In genomic region chr11:53486822-53487594, GRCm38 (mm10) we compare ENCODE assay signal across 8 mouse cellular contexts. TPM values are rescaled to one million over a fixed set of nuclear protein-coding genes. Genes with fewer than 3 reads are reported as not detected.
DNase-seq lines count a peak whose midpoint lies in the region; ATAC-seq and TF ChIP-seq lines count a peak whose summit lies in the region.

No protein-coding gene starts in this region.

- H3K4me1 ChIP-seq in megakaryocyte, embryonic 14.5 days: peaks cover 40% of the 10 kb centered on the region
- H3K4me1 ChIP-seq in hindbrain, embryonic 15.5 days (replicated peaks): peaks cover 11% of the 10 kb centered on the region
- H3K4me1 ChIP-seq in liver, embryonic 11.5 days (replicated peaks; ENCODE audit: control insufficient read depth, insufficient read depth, low read length): peaks cover 19% of the 10 kb centered on the region
- peaks cover 12% of the 10 kb centered on the region; the same call in 1 of the 2 replicates for H3K4me1 ChIP-seq in olfactory bulb, adult 2 months (ENCODE audit: control insufficient read depth, insufficient read depth, low read length)
- H3K4me1 ChIP-seq in thymus, adult 2 months (replicated peaks; ENCODE audit: control insufficient read depth, insufficient read depth, low read length): 0 out of 2 replicates have a peak, but pooled peaks cover 4% of the 10 kb centered on the region

- no peak for TF ChIP-seq CTCF in olfactory bulb, adult 2 months (IDR thresholded peaks at IDR 0.05; ENCODE audit: insufficient read depth, low read depth, low read length)
- no peak for TF ChIP-seq CTCF in thymus, adult 2 months (IDR thresholded peaks at IDR 0.05; ENCODE audit: borderline replicate concordance, control insufficient read depth, extremely low read depth, insufficient read depth, low read length, poor library complexity)

- H3K27me3 ChIP-seq in megakaryocyte, embryonic 14.5 days (replicated peaks): peaks cover 27% of the 10 kb centered on the region
- peaks cover 39% of the 10 kb centered on the region for H3K27me3 ChIP-seq in hindbrain, embryonic 15.5 days
- peaks cover 13% of the 10 kb centered on the region for H3K27me3 ChIP-seq in liver, embryonic 11.5 days (replicated peaks; ENCODE audit: control insufficient read depth, insufficient read depth, low read length)
- peaks cover 3% of the 10 kb centered on the region; the same call in 1 of the 2 replicates for H3K27me3 ChIP-seq in thymus, adult 2 months (ENCODE audit: control insufficient read depth, insufficient read depth, low read length)

- no peak overlapping the region for H3K27ac ChIP-seq in hindbrain, embryonic 15.5 days (replicated peaks)
- H3K27ac ChIP-seq in liver, embryonic 11.5 days (ENCODE audit: low read depth, low read length): no peak overlapping the region
- H3K27ac ChIP-seq in olfactory bulb, adult 2 months (ENCODE audit: insufficient read depth, low read depth, low read length): no peak overlapping the region
- no peak overlapping the region for H3K27ac ChIP-seq in thymus, adult 2 months (ENCODE audit: control insufficient read depth, insufficient read depth, low read length)

- 17% methylated on average over 27 of the region's 27 CpGs for WGBS in hindbrain, embryonic 15.5 days
- 13% methylated on average over 27 of the region's 27 CpGs for WGBS in liver, embryonic 11.5 days
- WGBS in olfactory bulb, adult 2 months: 36% methylated on average over 27 of the region's 27 CpGs
- 19% methylated on average over 27 of the region's 27 CpGs for whole genome bisulfite sequencing in thymus, adult 2 months

- peak overlapping the region; percentile 53 for H3K4me2 ChIP-seq in hindbrain, embryonic 15.5 days
- H3K4me2 ChIP-seq in liver, embryonic 11.5 days: peak overlapping the region; percentile 56

- peaks cover 7% of the 10 kb centered on the region; the same call in 1 of the 2 replicates for H3K9me3 ChIP-seq in megakaryocyte, embryonic 14.5 days
- H3K9me3 ChIP-seq in hindbrain, embryonic 15.5 days: no peaks in the 10 kb centered on the region
- H3K9me3 ChIP-seq in liver, embryonic 11.5 days (ENCODE audit: control insufficient read depth, low read length): no peaks in the 10 kb centered on the region

- no peak for ATAC-seq in megakaryocyte, adult 5-6 weeks (ENCODE audit: poor library complexity, severe bottlenecking)
- peak; percentile 59 for ATAC-seq in hindbrain, embryonic 15.5 days (ENCODE audit: low FRiP score, low read depth)
- no peak; the same call in 1 of the 2 replicates for ATAC-seq in liver, embryonic 11.5 days (replicated peaks; ENCODE audit: low FRiP score)

- H3K4me3 ChIP-seq in megakaryocyte, embryonic 14.5 days (replicated peaks): peak overlapping the region; percentile 80
- peak overlapping the region; percentile 26 for H3K4me3 ChIP-seq in hindbrain, embryonic 15.5 days
- peak overlapping the region; percentile 10; the same call in 1 of the 2 replicates for H3K4me3 ChIP-seq in liver, embryonic 11.5 days (ENCODE audit: low read depth, low read length)
- 0 out of 2 replicates have a peak overlapping the region, but pooled peaks have one; percentile 8 for H3K4me3 ChIP-seq in olfactory bulb, adult 2 months (ENCODE audit: insufficient read depth, low read depth, low read length)
- H3K4me3 ChIP-seq in thymus, adult 2 months (ENCODE audit: control insufficient read depth, insufficient read depth, low read length): no peak overlapping the region

- peak; percentile 58 to 62 for DNase-seq in cerebellum, postnatal 10 days
- no peak for DNase-seq in liver, embryonic 11.5 days (ENCODE audit: low spot score)
- DNase-seq in layer of hippocampus, adult 8-10 months (ENCODE audit: low spot score in 2 of 2): no peak
- no peak for DNase-seq in thymus, adult 2 months

- no peak for TF ChIP-seq POLR2A in olfactory bulb, adult 2 months (IDR thresholded peaks at IDR 0.05; ENCODE audit: insufficient read depth, low read depth, low read length)
- TF ChIP-seq POLR2A in thymus, adult 2 months (IDR thresholded peaks at IDR 0.05; ENCODE audit: control insufficient read depth, extremely low read depth, insufficient read depth, low read length, poor library complexity): no peak

- no peaks in the 10 kb centered on the region for H3K36me3 ChIP-seq in megakaryocyte, embryonic 14.5 days (replicated peaks; ENCODE audit: low read length)
- no peaks in the 10 kb centered on the region for H3K36me3 ChIP-seq in hindbrain, embryonic 15.5 days
- H3K36me3 ChIP-seq in liver, embryonic 11.5 days (ENCODE audit: control insufficient read depth, insufficient read depth, low read length): no peaks in the 10 kb centered on the region
- no peaks in the 10 kb centered on the region for H3K36me3 ChIP-seq in thymus, adult 2 months (ENCODE audit: control insufficient read depth, insufficient read depth, low read length)

- 0 out of 2 replicates have a peak overlapping the region, but pooled peaks have one; percentile 12 for H3K9ac ChIP-seq in hindbrain, embryonic 15.5 days
- no peak overlapping the region for H3K9ac ChIP-seq in liver, embryonic 11.5 days (ENCODE audit: low read depth, low read length)

RNA-seq across cellular contexts. Expression of gene Sowaha, which starts 6.9 kb away (rescaled TPM):
- not detected in 2 replicates for polyA plus RNA-seq in megakaryocyte, embryonic 14.5 days (2012; ENCODE audit: insufficient read depth, low replicate concordance)
- total RNA-seq in megakaryocyte, adult 5-6 weeks (2015): not detected in 2 replicates
- not detected in 2 replicates for total RNA-seq in megakaryocyte, adult 5-6 weeks (2017)
- 1.3 and 1.6 TPM in 2 replicates for polyA plus RNA-seq in hindbrain, embryonic 15.5 days (2015; fragmentation: Nextera tagmentation; extraction: Ambion mirVana)
- 1.1 and 1.5 TPM in 2 replicates for polyA plus RNA-seq in liver, embryonic 11.5 days (2014; fragmentation: Nextera tagmentation; extraction: Ambion mirVana)
- polyA plus RNA-seq in olfactory bulb, adult 2 months (2012; ENCODE audit: insufficient read depth, insufficient read length, low replicate concordance, missing spikeins): not detected in 2 replicates
- total RNA-seq in layer of hippocampus, adult 8-10 months (2022): 100 to 1,000 TPM in 2 of 4 experiments, 10 to 100 TPM in 2; 91.6 to 119 (median 104) TPM
- 0.18 and 0.23 TPM in 2 replicates for polyA plus RNA-seq in thymus, adult 2 months (2012; rRNA removed)

RNA-seq across cellular contexts. Expression of gene Gm9945, which starts 7.0 kb away (rescaled TPM):
- polyA plus RNA-seq in megakaryocyte, embryonic 14.5 days (2012; ENCODE audit: insufficient read depth, low replicate concordance): not detected in 2 replicates
- not detected in 2 replicates for total RNA-seq in megakaryocyte, adult 5-6 weeks (2015)
- not detected in 2 replicates for total RNA-seq in megakaryocyte, adult 5-6 weeks (2017)
- polyA plus RNA-seq in hindbrain, embryonic 15.5 days (2015; fragmentation: Nextera tagmentation; extraction: Ambion mirVana): 0.38 TPM in 1 of 2 replicates, not detected in the other
- not detected in 2 replicates for polyA plus RNA-seq in liver, embryonic 11.5 days (2014; fragmentation: Nextera tagmentation; extraction: Ambion mirVana)
- polyA plus RNA-seq in olfactory bulb, adult 2 months (2012; ENCODE audit: insufficient read depth, insufficient read length, low replicate concordance, missing spikeins): not detected in 2 replicates
- total RNA-seq in layer of hippocampus, adult 8-10 months (2022): 1 to 10 TPM; 1.8 to 4.9 (median 2.8) TPM
- not detected in 2 replicates for polyA plus RNA-seq in thymus, adult 2 months (2012; rRNA removed)

RNA-seq across cellular contexts. Expression of gene Gm9837, which starts 16.7 kb away (rescaled TPM):
- not detected in 2 replicates for polyA plus RNA-seq in megakaryocyte, embryonic 14.5 days (2012; ENCODE audit: insufficient read depth, low replicate concordance)
- total RNA-seq in megakaryocyte, adult 5-6 weeks (2015): not detected in 2 replicates
- total RNA-seq in megakaryocyte, adult 5-6 weeks (2017): not detected in 2 replicates
- not detected in 2 replicates for polyA plus RNA-seq in hindbrain, embryonic 15.5 days (2015; fragmentation: Nextera tagmentation; extraction: Ambion mirVana)
- polyA plus RNA-seq in liver, embryonic 11.5 days (2014; fragmentation: Nextera tagmentation; extraction: Ambion mirVana): not detected in 2 replicates
- not detected in 2 replicates for polyA plus RNA-seq in olfactory bulb, adult 2 months (2012; ENCODE audit: insufficient read depth, insufficient read length, low replicate concordance, missing spikeins)
- total RNA-seq in layer of hippocampus, adult 8-10 months (2022): under 1 TPM in 1 of 4 experiments, not detected in 3; 0.69 TPM
- not detected in 2 replicates for polyA plus RNA-seq in thymus, adult 2 months (2012; rRNA removed)

RNA-seq across cellular contexts. Expression of gene Shroom1, which starts 30.0 kb away (rescaled TPM):
- 0.07 TPM in 1 of 2 replicates, not detected in the other for polyA plus RNA-seq in megakaryocyte, embryonic 14.5 days (2012; ENCODE audit: insufficient read depth, low replicate concordance)
- 0.05 and 0.13 TPM in 2 replicates for total RNA-seq in megakaryocyte, adult 5-6 weeks (2015)
- total RNA-seq in megakaryocyte, adult 5-6 weeks (2017): 0.07 and 4.5 TPM in 2 replicates
- 3.5 TPM in 2 replicates for polyA plus RNA-seq in hindbrain, embryonic 15.5 days (2015; fragmentation: Nextera tagmentation; extraction: Ambion mirVana)
- 2.6 and 2.7 TPM in 2 replicates for polyA plus RNA-seq in liver, embryonic 11.5 days (2014; fragmentation: Nextera tagmentation; extraction: Ambion mirVana)
- polyA plus RNA-seq in olfactory bulb, adult 2 months (2012; ENCODE audit: insufficient read depth, insufficient read length, low replicate concordance, missing spikeins): not detected in 2 replicates
- total RNA-seq in layer of hippocampus, adult 8-10 months (2022): 1 to 10 TPM; 4.7 to 5.9 (median 5.1) TPM
- 0.70 and 0.75 TPM in 2 replicates for polyA plus RNA-seq in thymus, adult 2 months (2012; rRNA removed)

RNA-seq across cellular contexts. Expression of gene Gm10447, which starts 30.1 kb away (rescaled TPM):
- not detected in 2 replicates for polyA plus RNA-seq in megakaryocyte, embryonic 14.5 days (2012; ENCODE audit: insufficient read depth, low replicate concordance)
- not detected in 2 replicates for total RNA-seq in megakaryocyte, adult 5-6 weeks (2015)
- total RNA-seq in megakaryocyte, adult 5-6 weeks (2017): 0.11 TPM in 1 of 2 replicates, not detected in the other
- polyA plus RNA-seq in hindbrain, embryonic 15.5 days (2015; fragmentation: Nextera tagmentation; extraction: Ambion mirVana): 0.07 TPM in 1 of 2 replicates, not detected in the other
- polyA plus RNA-seq in liver, embryonic 11.5 days (2014; fragmentation: Nextera tagmentation; extraction: Ambion mirVana): 0.10 TPM in 1 of 2 replicates, not detected in the other
- polyA plus RNA-seq in olfactory bulb, adult 2 months (2012; ENCODE audit: insufficient read depth, insufficient read length, low replicate concordance, missing spikeins): not detected in 2 replicates
- total RNA-seq in layer of hippocampus, adult 8-10 months (2022): under 1 TPM; 0.12 to 0.33 (median 0.17) TPM
- 0.08 TPM in 1 of 2 replicates, not detected in the other for polyA plus RNA-seq in thymus, adult 2 months (2012; rRNA removed)

Comparison
In these comparisons a context has a peak if more than half of its experiments do, and no peak if none do; other contexts are left out.
1. DNase-seq: peak in cerebellum, postnatal 10 days (2 of 2); none in liver, embryonic 11.5 days (single experiment), layer of hippocampus, adult 8-10 months (0 of 2) and thymus, adult 2 months (single experiment).